Mouse (Mus musculus) left cerebral cortex, postnatal 25 days (tissue): ENCODE measurements at regions not wholly inside any gene's neighbourhood (a gene's known extent, or its start where the extent isn't known, plus 50 kb on each side); places are given as distances from the start of the nearest gene placed in this dataset.

ENCODE experiments used
- DNase-seq, 2 experiments: peaks; one replicate each; pipeline ENCODE4 v3.0.0; 2022; ENCODE audit warnings: low spot score in 2 of 2, mixed read lengths in 1 of 2
- intact Hi-C: fragments of 180-260 bp; cut with DNase I; formaldehyde crosslinking; loops from one replicate; pipeline ENCODE4 v1.15.1; 2025
- microRNA-seq, 2 experiments: library from miRNA; unstranded; fragments of <30 nt; microRNA quantifications; one replicate each; pipeline ENCODE4 v1.2.0; 2022

- intact Hi-C loops = no loop called here
- no peak for DNase-seq
Observed at GRCm38 (mm10) chr7:115415147-115415561, 623.4 kb downstream of the Sox6 start.

Small RNA genes in the stretch of these regions (microRNA-seq; reads per million reads assigned to microRNA genes)
- 0 reads per million in 2 experiments for gene Gm27684
